19 mouse cellular contexts compared by ENCODE assay signal in genomic region chr16:22414205-22414754, GRCm38 (mm10). TPM values are rescaled to one million over a fixed set of nuclear protein-coding genes. Genes with fewer than 3 reads are reported as not detected.
A peak's percentile ranks its signal among the peaks of the same experiment; 100 is the strongest.
DNase-seq lines count a peak whose midpoint lies in the region; TF ChIP-seq lines count a peak whose summit lies in the region.
"Had no signal": no experiment of that assay in that cellular context is flagged by ENCODE, and none has a peak within 500 bp of the region (broad histone marks: within the 10 kb centered on the region; RNA-seq: fewer than 3 reads in every experiment).

No protein-coding gene starts in this region.

- TF ChIP-seq POLR2A in CH12.LX (IDR thresholded peaks at IDR 0.05; ENCODE audit: low read depth, low read length) = no peak
- no peak for TF ChIP-seq POLR2A in ES-Bruce4 (IDR thresholded peaks at IDR 0.05; ENCODE audit: insufficient read depth, low read length)

- no peak overlapping the region for H3K4me2 ChIP-seq in CH12.LX (ENCODE audit: insufficient read depth, low read depth, poor library complexity, severe bottlenecking)
- H3K4me2 ChIP-seq: embryonic facial prominence, embryonic 12.5 days; forebrain, embryonic 15.5 days; heart, embryonic 13.5 days; hindbrain, embryonic 15.5 days had no signal

- dilution Hi-C loops in CH12.LX (cut with MboI; ENCODE audit: extremely low pct_ligation_motif_present, extremely low pct_unique_long_range_greater_than_20kb, low sequenced_read_pairs) = no loop called here

- H3K27me3 ChIP-seq in CH12.LX (replicated peaks) = no peaks in the 10 kb centered on the region
- no peaks in the 10 kb centered on the region for H3K27me3 ChIP-seq in ES-Bruce4 (ENCODE audit: control insufficient read depth, insufficient read depth, low read length, poor library complexity, severe bottlenecking)
- H3K27me3 ChIP-seq: embryonic facial prominence, embryonic 12.5 days; forebrain, embryonic 15.5 days; heart, embryonic 13.5 days; hindbrain, embryonic 15.5 days; Patski had no signal

- intact Hi-C loops in left cerebral cortex, adult 2 months (cut with DNase I) = no loop called here
- intact Hi-C loops in left cerebral cortex, postnatal 4 days (cut with DNase I) = no loop called here

- no peaks in the 10 kb centered on the region for H3K79me2 ChIP-seq in CH12.LX (replicated peaks; ENCODE audit: control insufficient read depth, extremely low read depth, insufficient read depth, poor library complexity, severe bottlenecking)
- peaks cover 37% of the 10 kb centered on the region; the same call in 1 of the 2 replicates for H3K79me2 ChIP-seq in macrophage (ENCODE audit: inconsistent target)

- in situ Hi-C loops in CH12.LX (cut with MboI; ENCODE audit: low pct_ligation_motif_present, low pct_unique_long_range_greater_than_20kb, low sequenced_read_pairs) = no loop called here

- no peaks in the 10 kb centered on the region for H3K9me3 ChIP-seq in CH12.LX (replicated peaks; ENCODE audit: low read length)
- 0 out of 2 replicates have a peak, but pooled peaks cover 7% of the 10 kb centered on the region for H3K9me3 ChIP-seq in ES-Bruce4 (replicated peaks; ENCODE audit: control insufficient read depth, insufficient read depth, low read length, poor library complexity, severe bottlenecking)
- H3K9me3 ChIP-seq: embryonic facial prominence, embryonic 12.5 days; forebrain, embryonic 15.5 days; heart, embryonic 13.5 days; hindbrain, embryonic 15.5 days had no signal

- no peak for TF ChIP-seq RAD21 in CH12.LX (IDR thresholded peaks at IDR 0.05; ENCODE audit: low read depth, low read length)

- no peak for DNase-seq in left cerebral cortex, adult 2 months (ENCODE audit: extremely low spot score in 1 of 2, low spot score in 2 of 2)
- DNase-seq in left cerebral cortex, postnatal 4 days = no peak
- no peak for DNase-seq in CH12.LX (ENCODE audit: extremely low read depth)
- no peak for DNase-seq in heart, adult 8-10 months (ENCODE audit: low spot score)
- DNase-seq: adrenal gland, adult 2 months; adrenal gland, postnatal 36 days; cerebellum, adult 11-12 months; cerebellum, adult 9-10 months; cerebellum, postnatal 25 days; gastrocnemius, adult 2 months; gastrocnemius, postnatal 25 days; heart, postnatal 36 days had no signal

- no peak overlapping the region for H3K9ac ChIP-seq in CH12.LX (ENCODE audit: insufficient read depth, low read depth)
- H3K9ac ChIP-seq in ES-Bruce4 (ENCODE audit: low read depth, poor library complexity, severe bottlenecking) = 0 out of 2 replicates have a peak overlapping the region, but pooled peaks have one; percentile 24
- H3K9ac ChIP-seq: embryonic facial prominence, embryonic 12.5 days; forebrain, embryonic 15.5 days; heart, embryonic 13.5 days; hindbrain, embryonic 15.5 days had no signal

- TF ChIP-seq CTCF in left cerebral cortex, adult 2 months (IDR thresholded peaks at IDR 0.05) = no peak
- no peak for TF ChIP-seq CTCF in CH12.LX (conservative IDR thresholded peaks at IDR 0.05 in 1 of 2, IDR thresholded peaks at IDR 0.05 in 1 of 2; ENCODE audit: low read depth in 2 of 2, low read length in 2 of 2)
- no peak for TF ChIP-seq CTCF in ES-Bruce4 (IDR thresholded peaks at IDR 0.05; ENCODE audit: low read depth, low read length)

- WGBS in macrophage (ENCODE audit: missing documents) = 93% methylated on average over 9 of the region's 9 CpGs

- H3K4me1 ChIP-seq in CH12.LX (ENCODE audit: control insufficient read depth in 1 of 2, insufficient read depth in 2 of 2) (peaks cover 0 to 37% of the 10 kb centered on the region in 2 experiments; a peak in 3 of 4 replicates), ES-Bruce4 (ENCODE audit: control insufficient read depth, insufficient read depth, low read length) (peaks cover 17% of the 10 kb centered on the region)
- H3K4me1 ChIP-seq: hindbrain, embryonic 15.5 days had no signal

- peak overlapping the region; percentile 69 for H3K27ac ChIP-seq in left cerebral cortex, adult 2 months
- H3K27ac ChIP-seq in CH12.LX (ENCODE audit: insufficient read depth, low read depth) (no peak overlapping the region), ES-Bruce4 (ENCODE audit: insufficient read depth, low read length) (peak overlapping the region; percentile 98), macrophage (peak overlapping the region; percentile 4; the same call in 1 of the 2 replicates)
- H3K27ac ChIP-seq: embryonic facial prominence, embryonic 12.5 days; forebrain, embryonic 15.5 days; gastrocnemius, adult 2 months; heart, embryonic 13.5 days; hindbrain, embryonic 15.5 days had no signal

- H3K4me3 ChIP-seq in left cerebral cortex, adult 2 months = no peak overlapping the region
- H3K4me3 ChIP-seq in CH12.LX (replicated peaks in 1 of 3; ENCODE audit: low read depth in 2 of 3, low read length in 2 of 3, poor library complexity in 1 of 3) (no peak overlapping the region), ES-Bruce4 (ENCODE audit: low read depth, low read length) (no peak overlapping the region), macrophage (ENCODE audit: inconsistent target) (no peak overlapping the region)
- H3K4me3 ChIP-seq: embryonic facial prominence, embryonic 12.5 days; forebrain, embryonic 15.5 days; gastrocnemius, adult 2 months; heart, embryonic 13.5 days; hindbrain, embryonic 15.5 days had no signal

- H3K36me3 ChIP-seq in CH12.LX (replicated peaks in 1 of 2; ENCODE audit: control insufficient read depth in 1 of 2, insufficient read depth in 1 of 2, low read length in 1 of 2) (peaks cover 0 to 4% of the 10 kb centered on the region in 2 experiments), ES-Bruce4 (ENCODE audit: control insufficient read depth, insufficient read depth, low read length, poor library complexity, severe bottlenecking) (peaks cover 21% of the 10 kb centered on the region), macrophage (ENCODE audit: inconsistent target) (no peaks in the 10 kb centered on the region)
- H3K36me3 ChIP-seq: forebrain, embryonic 15.5 days; hindbrain, embryonic 15.5 days had no signal

- TF ChIP-seq EP300 in CH12.LX (IDR thresholded peaks at IDR 0.05; ENCODE audit: low read length) (no peak), ES-Bruce4 (IDR thresholded peaks at IDR 0.05; ENCODE audit: insufficient read depth, low read depth, low read length) (no peak)

TF ChIP-seq in CH12.LX, 34 proteins besides CTCF, POLR2A, EP300 and RAD21:
- TF ChIP-seq UBTF (IDR thresholded peaks at IDR 0.05; ENCODE audit: low read depth, low read length) (no peak), MYC (IDR thresholded peaks at IDR 0.05; ENCODE audit: low read depth, low read length) (0 out of 2 replicates have a peak, but pooled peaks have one; percentile 23), BHLHE40 (IDR thresholded peaks at IDR 0.05; ENCODE audit: low read depth, low read length) (no peak)
TF ChIP-seq in CH12.LX: peak in this region for 1.

RNA-seq across cellular contexts. Expression of gene Etv5, which starts 25.2 kb away (rescaled TPM):
- total RNA-seq in left cerebral cortex, adult 2 months (2021) = 10 to 100 TPM; 94.7 to 97.5 TPM
- total RNA-seq in left cerebral cortex, postnatal 4 days (2021) = 10 to 100 TPM; 24.8 to 28.4 TPM
- total RNA-seq in CH12.LX (2012; rRNA removed) = 3.4 and 4.5 TPM in 2 replicates
- total RNA-seq in CH12.LX (2014; rRNA removed) = 2.2 and 2.6 TPM in 2 replicates
- 2.3 and 3.5 TPM in 2 replicates for polyA plus RNA-seq in CH12.LX (2012; ENCODE audit: insufficient read length, low read depth)
- 130 and 133 TPM in 2 replicates for polyA plus RNA-seq in ES-Bruce4 (2011; ENCODE audit: insufficient read depth, insufficient read length, low read depth, missing spikeins)
- total RNA-seq in macrophage (2018; cell fraction: chromatin; rRNA removed) = 10 to 100 TPM in 11 of 26 experiments, 1 to 10 TPM in 15; 2.3 to 15.9 (median 9.1) TPM
- 10 to 100 TPM in 25 of 26 experiments, 1 to 10 TPM in 1; 9.2 to 16.2 (median 12.9) TPM for total RNA-seq in macrophage (2018; cell fraction: cytosol; rRNA removed)
- total RNA-seq in macrophage (2018; cell fraction: nucleus; rRNA removed) = 10 to 100 TPM in 6 of 26 experiments, 1 to 10 TPM in 20; 5.1 to 68.1 (median 7.5) TPM
- polyA plus RNA-seq in macrophage (2018) = 6.4 to 103 TPM (median 10.0 TPM) in 3 replicates
- total RNA-seq in heart, adult 8-10 months (2022) = 1 to 10 TPM; 8.8 to 9.8 (median 9.3) TPM
